Mouse (Mus musculus): ENCODE measurements around the gene Slc10a3. TPM values are rescaled to one million over a fixed set of nuclear protein-coding genes. Genes with fewer than 3 reads are reported as not detected.

The Slc10a3 gene
- polyA plus RNA-seq (2014; fragmentation: Nextera tagmentation; extraction: Ambion mirVana): 10.8 and 15.2 TPM in 2 replicates

DNA sequence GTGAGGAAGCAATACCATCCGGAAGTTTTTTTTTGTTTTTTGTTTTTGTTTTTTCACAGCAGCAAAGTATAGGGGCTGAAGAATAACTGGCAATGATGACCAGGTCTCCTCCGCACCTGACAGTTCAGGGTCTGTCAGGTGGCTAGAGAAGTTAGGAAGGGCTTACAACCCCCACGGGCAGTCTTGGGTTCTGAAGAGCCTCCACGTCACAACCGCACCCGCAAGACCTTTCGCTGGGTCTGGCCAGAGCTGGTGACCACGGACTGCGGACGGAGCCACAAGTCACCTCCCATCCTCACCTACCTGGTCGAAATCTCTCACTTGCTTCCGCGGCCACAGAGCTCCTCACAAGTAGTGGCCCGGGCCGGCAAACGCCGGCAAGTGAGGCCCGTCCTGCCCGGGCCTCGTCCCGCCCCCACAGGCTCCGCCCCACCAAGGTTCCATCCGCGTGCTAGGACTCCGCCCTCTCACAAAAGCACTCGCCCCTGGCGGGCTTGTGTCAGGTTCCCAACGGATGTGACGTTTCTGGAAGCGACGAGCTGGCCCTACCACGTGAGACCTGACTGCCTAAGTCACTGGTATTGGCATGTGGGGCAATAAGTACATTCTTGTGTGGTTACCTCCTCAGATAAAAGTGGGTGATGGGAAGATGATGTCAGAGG, at the start of gene Slc10a3, which contains the start of gene Ubl4a:
TSS of gene Slc10a3 (minus strand) at position 462 of the 662 bp plus-strand sequence.
TSS of gene Ubl4a (minus strand) at position 331 of the 662 bp plus-strand sequence.
- Histone ChIP-seq H3K27ac (replicated peaks; ENCODE audit: low read depth, low read length) (no peak within 1 kb of the TSS), H3K4me1 (ENCODE audit: control insufficient read depth, insufficient read depth, low read length) (no peaks in the 10 kb centered on the region), H3K4me2 (ENCODE audit: low read depth, severe bottlenecking) (peak within 1 kb of the TSS; percentile 51), H3K4me3 (ENCODE audit: low read depth, low read length) (peak within 1 kb of the TSS; percentile 39), H3K9ac (ENCODE audit: low read length) (peak within 1 kb of the TSS; percentile 56), H3K27me3 (ENCODE audit: control insufficient read depth, insufficient read depth, low read length) (no peaks in the 10 kb centered on the region), H3K36me3 (ENCODE audit: control insufficient read depth, insufficient read depth, low read length) (no peaks in the 10 kb centered on the region), H3K9me3 (ENCODE audit: control insufficient read depth, low read length) (no peaks in the 10 kb centered on the region)
- DNase-seq (ENCODE audit: low spot score) (peak; percentile 82), ATAC-seq (ENCODE audit: insufficient number of reproducible peaks, low FRiP score, low TSS enrichment, low read depth) (peak; percentile 94)
- 32% methylated on average over 32 of the region's 32 CpGs for WGBS

DNA sequence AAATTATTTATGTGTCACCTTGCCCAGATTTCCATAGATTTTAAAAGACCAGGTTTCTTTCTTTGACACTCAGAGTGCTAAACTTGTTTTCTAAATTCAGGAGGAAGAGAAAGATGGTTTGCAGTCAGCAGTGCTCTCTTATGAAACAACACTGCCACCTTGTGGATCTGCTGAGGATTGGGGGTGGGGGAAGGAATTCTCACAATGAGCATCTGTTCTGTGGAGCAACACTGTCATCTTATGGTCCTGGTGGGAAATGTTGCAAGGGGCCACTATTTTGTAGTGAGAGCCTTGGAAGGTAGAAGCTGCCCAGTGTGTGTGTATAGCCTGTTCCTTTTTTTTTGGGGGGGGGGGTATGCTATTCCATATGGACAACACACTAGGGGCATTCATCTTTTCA, 40.2 kb upstream of the Slc10a3 start:
- H3K4me1 ChIP-seq (ENCODE audit: control insufficient read depth, insufficient read depth, low read length): no peaks in the 10 kb centered on the region
- H3K9me3 ChIP-seq (ENCODE audit: control insufficient read depth, low read length): no peaks in the 10 kb centered on the region
- ATAC-seq (ENCODE audit: insufficient number of reproducible peaks, low FRiP score, low TSS enrichment, low read depth) (peak; percentile 44; the same call in 1 of the 2 replicates), DNase-seq (ENCODE audit: low spot score) (peak; percentile 64)
- no peak overlapping the region for H3K27ac ChIP-seq (replicated peaks; ENCODE audit: low read depth, low read length)
- H3K9ac ChIP-seq (ENCODE audit: low read length): no peak overlapping the region
- H3K27me3 ChIP-seq (ENCODE audit: control insufficient read depth, insufficient read depth, low read length): no peaks in the 10 kb centered on the region
- no peak overlapping the region for H3K4me2 ChIP-seq (ENCODE audit: low read depth, severe bottlenecking)
- H3K36me3 ChIP-seq (ENCODE audit: control insufficient read depth, insufficient read depth, low read length): no peaks in the 10 kb centered on the region
- no peak overlapping the region for H3K4me3 ChIP-seq (ENCODE audit: low read depth, low read length)

DNA sequence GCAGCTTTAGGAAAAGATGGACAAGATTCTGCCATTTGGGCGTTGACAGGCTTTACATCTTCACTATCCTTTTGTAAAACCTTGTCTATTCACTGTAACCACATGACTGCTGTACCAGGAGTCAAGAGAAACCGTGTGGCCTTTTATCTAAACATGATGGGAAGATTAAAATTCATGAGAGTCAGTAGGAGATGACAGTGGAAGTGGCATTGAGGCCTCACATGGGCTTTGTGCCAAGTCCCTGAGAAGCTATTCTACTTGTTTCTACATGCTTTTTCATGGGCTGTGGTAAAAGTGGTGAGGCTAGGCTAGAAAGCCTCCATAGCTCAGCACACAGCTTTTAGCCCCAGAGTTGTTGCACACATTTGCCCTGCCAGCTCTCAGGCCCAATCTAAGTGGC, 35.2 kb upstream of the Slc10a3 start:
- no peaks in the 10 kb centered on the region for H3K36me3 ChIP-seq (ENCODE audit: control insufficient read depth, insufficient read depth, low read length)
- no peak overlapping the region for H3K4me3 ChIP-seq (ENCODE audit: low read depth, low read length)
- no peaks in the 10 kb centered on the region for H3K27me3 ChIP-seq (ENCODE audit: control insufficient read depth, insufficient read depth, low read length)
- no peaks in the 10 kb centered on the region for H3K4me1 ChIP-seq (ENCODE audit: control insufficient read depth, insufficient read depth, low read length)
- no peak for DNase-seq (ENCODE audit: low spot score)
- no peak overlapping the region for H3K27ac ChIP-seq (replicated peaks; ENCODE audit: low read depth, low read length)
- no peak for ATAC-seq (ENCODE audit: insufficient number of reproducible peaks, low FRiP score, low TSS enrichment, low read depth)
- no peaks in the 10 kb centered on the region for H3K9me3 ChIP-seq (ENCODE audit: control insufficient read depth, low read length)
- H3K9ac ChIP-seq (ENCODE audit: low read length): no peak overlapping the region
- WGBS: 60% methylated on average over 2 of the region's 2 CpGs
- no peak overlapping the region for H3K4me2 ChIP-seq (ENCODE audit: low read depth, severe bottlenecking)

DNA sequence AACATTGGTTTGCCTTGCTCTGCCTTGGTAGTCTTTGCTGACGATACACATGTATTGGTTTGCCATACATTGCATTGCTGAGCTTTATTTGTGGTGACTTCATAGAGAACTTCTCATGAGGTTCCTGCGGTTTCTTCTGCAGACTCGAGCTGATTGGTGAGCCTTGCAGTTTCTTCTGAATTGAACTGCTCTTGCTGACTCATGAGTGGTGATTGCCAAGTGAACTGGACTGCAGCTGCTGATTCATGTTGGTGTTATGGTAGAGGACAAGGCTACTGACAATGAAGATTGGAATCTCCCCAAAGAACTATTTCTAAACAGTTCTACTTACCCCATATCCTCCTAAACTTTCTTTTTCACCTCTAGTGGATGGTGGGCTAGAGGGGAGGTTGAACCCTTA, 27.0 kb upstream of the Slc10a3 start:
- H3K36me3 ChIP-seq (ENCODE audit: control insufficient read depth, insufficient read depth, low read length): no peaks in the 10 kb centered on the region
- no peaks in the 10 kb centered on the region for H3K27me3 ChIP-seq (ENCODE audit: control insufficient read depth, insufficient read depth, low read length)
- no peak for DNase-seq (ENCODE audit: low spot score)
- H3K4me3 ChIP-seq (ENCODE audit: low read depth, low read length): no peak overlapping the region
- 84% methylated on average over 3 of the region's 3 CpGs for WGBS
- no peak for ATAC-seq (ENCODE audit: insufficient number of reproducible peaks, low FRiP score, low TSS enrichment, low read depth)
- no peak overlapping the region for H3K9ac ChIP-seq (ENCODE audit: low read length)
- no peak overlapping the region for H3K27ac ChIP-seq (replicated peaks; ENCODE audit: low read depth, low read length)
- H3K4me2 ChIP-seq (ENCODE audit: low read depth, severe bottlenecking): no peak overlapping the region
- no peaks in the 10 kb centered on the region for H3K4me1 ChIP-seq (ENCODE audit: control insufficient read depth, insufficient read depth, low read length)
- no peaks in the 10 kb centered on the region for H3K9me3 ChIP-seq (ENCODE audit: control insufficient read depth, low read length)

GRCm38 (mm10) chrX:74392535-74393443, 19.6 kb upstream of the Slc10a3 start, which contains the start of the genes Fam3a and Ikbkg:
TSS of gene Fam3a (minus strand) at chrX:74393272.
TSS of gene Ikbkg (plus strand) at chrX:74393290.
- DNase-seq (ENCODE audit: low spot score): peak; percentile 80
- Histone ChIP-seq H3K4me3 (ENCODE audit: low read depth, low read length) (peak within 1 kb of the TSS; percentile 46), H3K9me3 (ENCODE audit: control insufficient read depth, low read length) (no peaks in the 10 kb centered on the region), H3K36me3 (ENCODE audit: control insufficient read depth, insufficient read depth, low read length) (no peaks in the 10 kb centered on the region), H3K4me2 (ENCODE audit: low read depth, severe bottlenecking) (peak within 1 kb of the TSS; percentile 38), H3K4me1 (ENCODE audit: control insufficient read depth, insufficient read depth, low read length) (no peaks in the 10 kb centered on the region), H3K27ac (replicated peaks; ENCODE audit: low read depth, low read length) (peak within 1 kb of the TSS; percentile 56), H3K9ac (ENCODE audit: low read length) (peak within 1 kb of the TSS; percentile 82), H3K27me3 (ENCODE audit: control insufficient read depth, insufficient read depth, low read length) (no peaks in the 10 kb centered on the region)
- ATAC-seq (ENCODE audit: insufficient number of reproducible peaks, low FRiP score, low TSS enrichment, low read depth): peak; percentile 99
- 18% methylated on average over 30 of the region's 30 CpGs for WGBS

GRCm38 (mm10) chrX:74388153-74388552, 15.0 kb upstream of the Slc10a3 start:
- no peak for DNase-seq (ENCODE audit: low spot score)
- H3K9ac ChIP-seq (ENCODE audit: low read length): no peak overlapping the region
- no peak for ATAC-seq (ENCODE audit: insufficient number of reproducible peaks, low FRiP score, low TSS enrichment, low read depth)
- no peaks in the 10 kb centered on the region for H3K9me3 ChIP-seq (ENCODE audit: control insufficient read depth, low read length)
- no peak overlapping the region for H3K4me2 ChIP-seq (ENCODE audit: low read depth, severe bottlenecking)
- no peak overlapping the region for H3K27ac ChIP-seq (replicated peaks; ENCODE audit: low read depth, low read length)
- no peaks in the 10 kb centered on the region for H3K27me3 ChIP-seq (ENCODE audit: control insufficient read depth, insufficient read depth, low read length)
- no peak overlapping the region for H3K4me3 ChIP-seq (ENCODE audit: low read depth, low read length)
- H3K4me1 ChIP-seq (ENCODE audit: control insufficient read depth, insufficient read depth, low read length): no peaks in the 10 kb centered on the region
- H3K36me3 ChIP-seq (ENCODE audit: control insufficient read depth, insufficient read depth, low read length): 0 out of 2 replicates have a peak, but pooled peaks cover 2% of the 10 kb centered on the region

DNA sequence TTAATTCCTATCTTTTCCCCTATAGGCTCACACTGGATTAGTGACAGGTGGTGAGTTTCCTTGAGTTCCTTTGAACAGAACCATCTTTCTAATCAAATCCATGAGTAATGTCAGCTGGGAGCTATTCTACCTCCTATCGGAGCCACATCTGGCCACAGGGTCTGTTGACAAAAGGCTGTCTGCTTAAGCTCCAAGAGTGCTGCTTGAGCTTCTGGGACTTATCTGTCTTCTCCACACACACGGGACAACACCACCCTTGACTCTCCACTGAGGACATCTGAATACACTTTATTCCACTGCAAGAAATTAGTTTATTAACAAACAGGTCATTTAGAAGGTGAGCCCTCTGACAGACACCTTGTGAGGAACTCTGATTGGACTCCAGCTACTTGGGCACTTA, 11.3 kb upstream of the Slc10a3 start:
- H3K4me2 ChIP-seq (ENCODE audit: low read depth, severe bottlenecking): no peak overlapping the region
- H3K4me3 ChIP-seq (ENCODE audit: low read depth, low read length): no peak overlapping the region
- WGBS: 60% methylated on average over 2 of the region's 2 CpGs
- 0 out of 2 replicates have a peak, but pooled peaks cover 2% of the 10 kb centered on the region for H3K36me3 ChIP-seq (ENCODE audit: control insufficient read depth, insufficient read depth, low read length)
- H3K27me3 ChIP-seq (ENCODE audit: control insufficient read depth, insufficient read depth, low read length): no peaks in the 10 kb centered on the region
- H3K4me1 ChIP-seq (ENCODE audit: control insufficient read depth, insufficient read depth, low read length): no peaks in the 10 kb centered on the region
- DNase-seq (ENCODE audit: low spot score) (no peak), ATAC-seq (ENCODE audit: insufficient number of reproducible peaks, low FRiP score, low TSS enrichment, low read depth) (no peak)
- H3K9ac ChIP-seq (ENCODE audit: low read length): no peak overlapping the region
- no peak overlapping the region for H3K27ac ChIP-seq (replicated peaks; ENCODE audit: low read depth, low read length)
- no peaks in the 10 kb centered on the region for H3K9me3 ChIP-seq (ENCODE audit: control insufficient read depth, low read length)

DNA sequence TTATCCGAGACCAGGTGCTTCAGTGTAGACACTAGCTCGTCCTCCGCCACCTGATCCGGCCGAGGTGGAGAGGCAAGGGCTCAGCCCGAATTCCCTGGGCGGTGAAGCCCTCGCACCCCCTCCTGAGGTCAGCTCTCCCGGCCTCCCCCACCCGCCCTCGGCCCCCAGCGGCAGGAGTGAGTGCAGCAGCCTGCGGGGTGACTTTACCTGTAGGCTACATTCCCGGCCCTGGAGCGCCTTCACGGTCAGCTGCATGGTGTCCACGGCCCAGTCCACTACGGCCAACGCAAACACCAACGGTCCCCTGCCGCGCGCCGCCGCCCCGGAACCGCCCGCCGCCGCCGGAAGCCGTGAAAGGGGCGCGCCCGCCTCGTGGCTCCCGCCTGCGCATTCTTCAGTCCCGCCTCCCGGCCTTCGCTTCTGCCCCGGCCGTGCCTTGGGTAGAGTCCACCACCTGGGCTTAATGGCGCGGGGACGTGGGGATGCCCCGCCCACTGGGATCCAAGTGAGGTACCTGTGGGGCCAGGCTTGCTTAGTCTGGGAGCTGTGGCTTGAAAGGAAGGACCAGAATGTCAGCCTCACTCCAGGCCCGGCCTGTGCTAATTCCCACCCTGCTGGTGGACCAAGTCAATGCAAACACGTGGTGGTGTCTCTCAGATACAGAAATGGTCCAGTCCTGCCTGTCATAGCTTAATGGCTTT, 4.8 kb downstream of the Slc10a3 start:
- peak; percentile 70 for DNase-seq (ENCODE audit: low spot score)
- Histone ChIP-seq H3K9me3 (ENCODE audit: control insufficient read depth, low read length) (no peaks in the 10 kb centered on the region), H3K27ac (replicated peaks; ENCODE audit: low read depth, low read length) (peak overlapping the region; percentile 47; the same call in 1 of the 2 replicates), H3K4me3 (ENCODE audit: low read depth, low read length) (peak overlapping the region; percentile 50), H3K36me3 (ENCODE audit: control insufficient read depth, insufficient read depth, low read length) (no peaks in the 10 kb centered on the region), H3K4me1 (ENCODE audit: control insufficient read depth, insufficient read depth, low read length) (0 out of 2 replicates have a peak, but pooled peaks cover 3% of the 10 kb centered on the region), H3K9ac (ENCODE audit: low read length) (peak overlapping the region; percentile 74), H3K27me3 (ENCODE audit: control insufficient read depth, insufficient read depth, low read length) (no peaks in the 10 kb centered on the region), H3K4me2 (ENCODE audit: low read depth, severe bottlenecking) (peak overlapping the region; percentile 60)
- ATAC-seq (ENCODE audit: insufficient number of reproducible peaks, low FRiP score, low TSS enrichment, low read depth): peak; percentile 57
- 16% methylated on average over 47 of the region's 49 CpGs for WGBS
